Mouse (Mus musculus) hindbrain, embryonic 14.5 days (tissue): ENCODE measurements around the gene Rbm20. TPM values are rescaled to one million over a fixed set of nuclear protein-coding genes. Genes with fewer than 3 reads are reported as not detected.
A peak's percentile ranks its signal among the peaks of the same experiment; 100 is the strongest.

Experiments
- ATAC-seq: fragments of 200-750 bp; cut with Nextera tagmentation; 2 replicates; pipeline ENCODE4 v1.8.0; 2017; ENCODE audit warnings: moderate number of reproducible peaks, mild to moderate bottlenecking, moderate TSS enrichment, moderate library complexity; ENCODE audit not compliant: low FRiP score
- DNase-seq: peaks from one replicate; pipeline ENCODE4 v3.0.0-alpha.2; 2015; ENCODE audit warnings: low spot score
- H3K27ac ChIP-seq: fragments of 300-500 bp; sonication (generic); 2 replicates; pipeline ENCODE4 v1.5.1; 2014; ENCODE audit warnings: mild to moderate bottlenecking, moderate library complexity
- H3K27me3 ChIP-seq: fragments of 300-500 bp; sonication (generic); 2 replicates; pipeline ENCODE4 v1.6.1; 2014; ENCODE audit warnings: mild to moderate bottlenecking, low read length, mixed read lengths; ENCODE audit not compliant: control insufficient read depth, insufficient read depth
- H3K36me3 ChIP-seq: fragments of 300-500 bp; sonication (generic); replicated peaks from 2 replicates; pipeline ENCODE4 v1.6.1; 2014; ENCODE audit not compliant: control insufficient read depth, insufficient read depth
- H3K4me1 ChIP-seq: fragments of 300-500 bp; sonication (generic); replicated peaks from 2 replicates; pipeline ENCODE4 v1.6.1; 2014; ENCODE audit warnings: antibody characterized with exemption, low read length, mixed read lengths; ENCODE audit not compliant: control insufficient read depth, insufficient read depth
- H3K4me2 ChIP-seq: fragments of 300-500 bp; sonication (generic); replicated peaks from 2 replicates; pipeline ENCODE4 v1.6.1; 2014; ENCODE audit warnings: mild to moderate bottlenecking, moderate library complexity
- H3K4me3 ChIP-seq: fragments of 300-500 bp; sonication (generic); replicated peaks from 2 replicates; pipeline ENCODE4 v1.5.1; 2014; ENCODE audit warnings: mild to moderate bottlenecking, low read length
- H3K9ac ChIP-seq: fragments of 300-500 bp; sonication (generic); 2 replicates; pipeline ENCODE4 v1.6.1; 2014
- H3K9me3 ChIP-seq: fragments of 300-500 bp; sonication (generic); 2 replicates; pipeline ENCODE4 v1.6.1; 2016; ENCODE audit warnings: low read length; ENCODE audit not compliant: control insufficient read depth
- WGBS: fragments of 180-500 bp; shearing (Covaris S2); extraction: QIAGEN DNeasy Blood & Tissue Kit; methylation state at CpG from one replicate; pipeline ENCODE4 v1.1.7; 2014; 5-methylcytosine and 5-hydroxymethylcytosine counted together
- polyA plus RNA-seq: library from polyadenylated mRNA; unstranded; fragments of >200 nt; fragmentation: Nextera tagmentation; extraction: Ambion mirVana; gene quantifications from 2 replicates; pipeline ENCODE4 v1.2.1, GENCODE M21; 2014

Gene Rbm20
- polyA plus RNA-seq, 1 experiment from 2014 or later, result 0.94 TPM

DNA sequence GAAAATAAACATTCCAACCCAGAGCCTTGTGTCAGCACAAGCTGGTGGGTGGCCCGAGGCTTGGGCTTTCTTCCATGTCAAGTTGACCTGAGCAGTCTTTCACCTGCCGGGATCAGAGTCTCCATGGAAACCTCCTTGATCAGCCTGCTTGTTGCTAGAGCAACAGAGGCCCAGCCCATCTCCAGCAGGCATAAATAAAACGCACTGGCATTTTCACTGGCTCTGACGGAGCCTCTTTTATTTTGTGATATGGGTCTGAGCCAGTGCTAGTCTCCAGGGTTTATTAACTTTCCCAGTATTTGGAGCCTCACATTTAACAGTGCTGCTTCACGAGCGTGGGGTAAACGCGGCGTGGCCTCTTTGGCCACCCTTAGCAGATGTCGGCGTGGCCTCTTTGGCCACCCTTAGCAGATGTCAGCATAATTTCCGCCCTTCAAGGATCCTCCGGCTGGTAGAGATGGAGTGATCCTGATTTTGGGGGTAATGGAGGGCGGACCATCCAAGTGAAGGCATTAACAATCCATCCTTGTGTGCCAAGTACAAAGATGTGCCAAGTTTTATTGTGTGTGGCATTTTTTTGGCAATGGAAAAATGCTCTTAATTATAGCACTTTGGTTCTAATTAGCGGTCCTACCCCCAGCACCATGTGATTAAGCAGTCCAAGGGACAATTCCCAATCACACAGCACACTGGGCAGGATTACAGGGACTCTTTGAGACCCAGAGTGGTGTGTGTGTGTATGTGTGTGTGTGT, 175.8 kb downstream of the Rbm20 start:
- Histone ChIP-seq H3K4me1 (peaks cover 26% of the 10 kb centered on the region), H3K4me3 (no peak overlapping the region), H3K36me3 (no peaks in the 10 kb centered on the region), H3K27ac (peak overlapping the region; percentile 87), H3K9me3 (no peaks in the 10 kb centered on the region), H3K27me3 (no peaks in the 10 kb centered on the region), H3K4me2 (peak overlapping the region; percentile 35), H3K9ac (0 out of 2 replicates have a peak overlapping the region, but pooled peaks have one; percentile 22)
- WGBS, result 16% methylated on average over 15 of the region's 15 CpGs
- DNase-seq (peak; percentile 83), ATAC-seq (peak; percentile 83)

DNA sequence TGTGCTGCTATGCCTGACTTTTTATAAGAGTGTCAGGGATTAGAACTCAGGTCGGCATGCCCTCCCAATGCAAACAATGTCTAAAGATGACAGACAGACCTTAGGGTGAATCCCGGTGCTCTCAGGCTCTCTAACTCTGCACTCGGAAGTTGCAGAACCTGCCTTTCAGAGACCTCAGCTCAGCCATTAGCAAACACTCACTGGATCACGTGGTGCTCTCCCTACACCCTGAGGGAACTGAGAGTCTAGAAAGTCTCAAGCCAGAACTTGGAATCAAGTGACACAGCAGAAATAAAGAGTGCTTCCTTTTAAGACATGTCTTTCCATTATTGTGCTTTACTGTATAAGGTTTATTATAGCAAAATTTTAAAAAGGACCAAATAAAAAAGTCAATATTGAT, 177.9 kb downstream of the Rbm20 start:
- Histone ChIP-seq H3K9ac (no peak overlapping the region), H3K4me1 (peaks cover 30% of the 10 kb centered on the region), H3K27ac (no peak overlapping the region), H3K4me3 (no peak overlapping the region), H3K4me2 (no peak overlapping the region), H3K9me3 (no peaks in the 10 kb centered on the region), H3K27me3 (no peaks in the 10 kb centered on the region), H3K36me3 (no peaks in the 10 kb centered on the region)
- 74% methylated on average over 4 of the region's 4 CpGs for WGBS
- DNase-seq, result no peak
- no peak for ATAC-seq

- 72% methylated on average over 5 of the region's 5 CpGs for WGBS
- Histone ChIP-seq H3K36me3 (no peaks in the 10 kb centered on the region), H3K9ac (no peak overlapping the region), H3K27ac (no peak overlapping the region), H3K4me3 (no peak overlapping the region), H3K4me1 (peaks cover 27% of the 10 kb centered on the region), H3K9me3 (no peaks in the 10 kb centered on the region), H3K27me3 (no peaks in the 10 kb centered on the region), H3K4me2 (no peak overlapping the region)
- no peak for DNase-seq
- ATAC-seq, result no peak
Observed at GRCm38 (mm10) chr19:53855781-53856180, 178.7 kb downstream of the Rbm20 start.

DNA sequence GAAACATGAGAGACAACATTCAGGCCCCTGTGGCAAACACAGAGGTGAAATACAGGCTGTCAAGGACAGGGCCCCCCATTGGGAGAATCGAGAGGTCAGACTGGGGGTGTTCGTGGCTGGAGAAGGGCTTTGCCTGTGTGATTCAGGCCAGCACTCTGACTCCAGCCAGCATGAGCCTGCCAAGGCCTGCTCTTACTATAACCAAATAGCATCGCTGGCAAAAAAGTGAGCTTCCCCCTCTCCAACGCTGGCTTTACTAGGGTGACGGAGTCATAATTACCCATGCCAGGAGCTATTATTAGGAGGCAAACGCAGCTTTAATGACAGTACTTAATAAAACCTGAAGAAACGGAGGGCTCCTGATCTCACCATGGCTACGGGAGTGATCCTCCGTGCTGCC, 179.7 kb downstream of the Rbm20 start:
- H3K36me3 ChIP-seq, result no peaks in the 10 kb centered on the region
- DNase-seq (no peak), ATAC-seq (no peak)
- H3K27me3 ChIP-seq, result no peaks in the 10 kb centered on the region
- H3K9ac ChIP-seq, result no peak overlapping the region
- H3K4me3 ChIP-seq, result no peak overlapping the region
- H3K9me3 ChIP-seq, result no peaks in the 10 kb centered on the region
- no peak overlapping the region for H3K27ac ChIP-seq
- peaks cover 23% of the 10 kb centered on the region for H3K4me1 ChIP-seq
- WGBS, result 73% methylated on average over 9 of the region's 9 CpGs
- H3K4me2 ChIP-seq, result no peak overlapping the region

DNA sequence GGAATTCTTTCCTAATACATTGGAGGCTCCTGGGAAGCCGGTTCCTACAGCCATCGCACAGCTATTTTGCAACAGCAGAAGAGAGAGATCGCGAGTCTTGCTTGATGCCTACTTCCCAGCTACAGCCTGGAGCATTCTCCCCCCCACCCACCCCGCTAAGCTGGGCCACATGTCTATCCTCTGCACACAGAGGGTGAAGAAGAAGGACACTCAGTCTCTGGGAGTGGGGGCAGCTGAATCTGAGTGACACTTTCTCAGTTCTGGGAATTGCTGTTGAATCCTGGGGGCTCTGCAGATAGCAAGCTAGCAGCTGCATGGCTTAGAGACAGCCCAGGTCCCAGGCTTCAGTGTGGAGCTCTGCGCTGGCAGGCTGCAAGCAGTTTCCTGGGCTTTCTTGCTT, 180.9 kb downstream of the Rbm20 start:
- 69% methylated on average over 6 of the region's 6 CpGs for WGBS
- no peak for ATAC-seq
- Histone ChIP-seq H3K9me3 (no peaks in the 10 kb centered on the region), H3K4me1 (peaks cover 12% of the 10 kb centered on the region), H3K27me3 (no peaks in the 10 kb centered on the region), H3K9ac (no peak overlapping the region), H3K27ac (no peak overlapping the region), H3K36me3 (no peaks in the 10 kb centered on the region), H3K4me3 (no peak overlapping the region), H3K4me2 (no peak overlapping the region)
- DNase-seq, result no peak

- ATAC-seq (no peak), DNase-seq (no peak)
- WGBS, result 44% methylated on average over 9 of the region's 9 CpGs
- H3K9ac ChIP-seq, result no peak overlapping the region
- H3K27ac ChIP-seq, result no peak overlapping the region
- H3K4me2 ChIP-seq, result no peak overlapping the region
- peaks cover 3% of the 10 kb centered on the region; the same call in 1 of the 2 replicates for H3K4me1 ChIP-seq
- no peaks in the 10 kb centered on the region for H3K27me3 ChIP-seq
- no peaks in the 10 kb centered on the region for H3K36me3 ChIP-seq
- H3K9me3 ChIP-seq, result no peaks in the 10 kb centered on the region
- no peak overlapping the region for H3K4me3 ChIP-seq
Observed at GRCm38 (mm10) chr19:53859149-53859548, 182.0 kb downstream of the Rbm20 start.

GRCm38 (mm10) chr19:53859593-53859992, 182.5 kb downstream of the Rbm20 start:
- Histone ChIP-seq H3K4me2 (no peak overlapping the region), H3K4me3 (no peak overlapping the region), H3K27ac (no peak overlapping the region), H3K9me3 (no peaks in the 10 kb centered on the region), H3K4me1 (peaks cover 3% of the 10 kb centered on the region; the same call in 1 of the 2 replicates), H3K27me3 (no peaks in the 10 kb centered on the region), H3K9ac (no peak overlapping the region), H3K36me3 (no peaks in the 10 kb centered on the region)
- DNase-seq (no peak), ATAC-seq (no peak)
- WGBS, result 65% methylated on average over 7 of the region's 7 CpGs

GRCm38 (mm10) chr19:53861346-53861745, 184.2 kb downstream of the Rbm20 start:
- Histone ChIP-seq H3K9me3 (no peaks in the 10 kb centered on the region), H3K9ac (no peak overlapping the region), H3K27ac (no peak overlapping the region), H3K4me1 (peaks cover 3% of the 10 kb centered on the region; the same call in 1 of the 2 replicates), H3K4me3 (no peak overlapping the region), H3K27me3 (no peaks in the 10 kb centered on the region), H3K4me2 (no peak overlapping the region), H3K36me3 (no peaks in the 10 kb centered on the region)
- ATAC-seq (no peak), DNase-seq (no peak)
- WGBS, result 81% methylated on average over 7 of the region's 7 CpGs

GRCm38 (mm10) chr19:53862573-53863246, 185.6 kb downstream of the Rbm20 start:
- H3K27me3 ChIP-seq, result no peaks in the 10 kb centered on the region
- no peak overlapping the region for H3K4me2 ChIP-seq
- DNase-seq (no peak), ATAC-seq (no peak)
- H3K4me1 ChIP-seq, result 0 out of 2 replicates have a peak, but pooled peaks cover 3% of the 10 kb centered on the region
- H3K4me3 ChIP-seq, result no peak overlapping the region
- 67% methylated on average over 8 of the region's 8 CpGs for WGBS
- H3K9ac ChIP-seq, result no peak overlapping the region
- no peak overlapping the region for H3K27ac ChIP-seq
- no peaks in the 10 kb centered on the region for H3K36me3 ChIP-seq
- H3K9me3 ChIP-seq, result no peaks in the 10 kb centered on the region
